ENCODE assay signal across 27 mouse cellular contexts in the genomic region with DNA sequence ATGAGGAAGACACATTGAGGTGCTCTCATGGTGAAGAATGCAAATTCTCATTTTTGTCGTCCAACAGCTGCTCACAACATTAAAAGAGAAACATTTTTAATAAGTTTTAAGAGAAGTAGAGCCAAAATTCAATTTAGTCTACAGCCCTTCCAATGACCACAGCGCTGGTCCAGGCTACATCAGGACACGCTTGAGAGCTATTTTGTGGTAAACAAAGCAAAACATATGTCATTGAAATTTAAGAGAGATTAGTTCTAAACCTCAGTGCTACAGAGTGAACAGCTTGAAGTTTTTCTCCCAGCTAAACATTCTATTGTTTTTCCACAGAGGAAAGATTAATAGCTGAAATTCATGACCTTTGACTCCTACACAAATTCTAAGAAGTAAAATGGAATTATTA.
DNase-seq lines count a peak whose midpoint lies in the region; ATAC-seq and TF ChIP-seq lines count a peak whose summit lies in the region.
"Had no signal": no experiment of that assay in that cellular context is flagged by ENCODE, and none has a peak within 500 bp of the region (broad histone marks: within the 10 kb centered on the region; RNA-seq: fewer than 3 reads in every experiment).

No protein-coding gene starts in this region.

- TF ChIP-seq CTCF in kidney, postnatal 0 days (IDR thresholded peaks at IDR 0.05; ENCODE audit: low read depth): no peak

- no peaks in the 10 kb centered on the region for H3K36me3 ChIP-seq in kidney, postnatal 0 days (ENCODE audit: insufficient read depth, low read length)
- no peaks in the 10 kb centered on the region for H3K36me3 ChIP-seq in kidney, embryonic 16.5 days (ENCODE audit: insufficient read depth, low read length)
- no peaks in the 10 kb centered on the region for H3K36me3 ChIP-seq in kidney, embryonic 14.5 days (ENCODE audit: control insufficient read depth, insufficient read depth, low read length)
- H3K36me3 ChIP-seq in lung, embryonic 16.5 days (ENCODE audit: control insufficient read depth, insufficient read depth, low read length): no peaks in the 10 kb centered on the region
- H3K36me3 ChIP-seq in intestine, embryonic 16.5 days (ENCODE audit: control insufficient read depth, insufficient read depth, low read length): no peaks in the 10 kb centered on the region
- H3K36me3 ChIP-seq: forebrain, embryonic 10.5 days; G1E; heart, embryonic 10.5 days; heart, embryonic 13.5 days; hindbrain, embryonic 12.5 days had no signal

- H3K27me3 ChIP-seq in kidney, postnatal 0 days (ENCODE audit: insufficient read depth, low read length): no peaks in the 10 kb centered on the region
- no peaks in the 10 kb centered on the region for H3K27me3 ChIP-seq in kidney, embryonic 16.5 days (ENCODE audit: insufficient read depth, low read length)
- H3K27me3 ChIP-seq in kidney, embryonic 14.5 days (ENCODE audit: control insufficient read depth, insufficient read depth, low read length): no peaks in the 10 kb centered on the region
- no peaks in the 10 kb centered on the region for H3K27me3 ChIP-seq in lung, embryonic 16.5 days (ENCODE audit: control insufficient read depth, insufficient read depth, low read depth, low read length)
- H3K27me3 ChIP-seq in intestine, embryonic 16.5 days (replicated peaks; ENCODE audit: control insufficient read depth, insufficient read depth, low read length): no peaks in the 10 kb centered on the region
- H3K27me3 ChIP-seq: CH12.LX; forebrain, embryonic 13.5 days; heart, embryonic 13.5 days; hindbrain, embryonic 12.5 days; Patski had no signal

- no peak overlapping the region for H3K27ac ChIP-seq in kidney, postnatal 0 days
- no peak overlapping the region for H3K27ac ChIP-seq in kidney, embryonic 16.5 days (ENCODE audit: low read length)
- H3K27ac ChIP-seq in kidney, embryonic 14.5 days (ENCODE audit: low read depth, low read length): no peak overlapping the region
- H3K27ac ChIP-seq in lung, embryonic 16.5 days (ENCODE audit: low read length): peak overlapping the region; percentile 39; the same call in 1 of the 2 replicates
- no peak overlapping the region for H3K27ac ChIP-seq in intestine, embryonic 16.5 days (ENCODE audit: low read length)
- H3K27ac ChIP-seq: forebrain, embryonic 10.5 days; forebrain, embryonic 13.5 days; heart, adult 2 months; heart, embryonic 10.5 days; heart, embryonic 13.5 days; hindbrain, embryonic 12.5 days had no signal

- no peak for ATAC-seq in kidney, postnatal 0 days (replicated peaks; ENCODE audit: low FRiP score, low read depth)
- no peak for ATAC-seq in kidney, embryonic 16.5 days (ENCODE audit: low FRiP score, low TSS enrichment)
- no peak for ATAC-seq in kidney, embryonic 14.5 days (ENCODE audit: low FRiP score, low TSS enrichment)
- ATAC-seq in lung, embryonic 16.5 days (ENCODE audit: low read depth): peak; percentile 75
- peak; percentile 44 for ATAC-seq in intestine, embryonic 16.5 days
- ATAC-seq: forebrain, embryonic 13.5 days; forebrain, embryonic 16.5 days; Patski had no signal

- DNase-seq in kidney, postnatal 0 days (ENCODE audit: low spot score): peak; percentile 74
- peak; percentile 1 to 7 for DNase-seq in kidney, postnatal 4 days
- no peak for DNase-seq in lung, postnatal 36 days
- no peak for DNase-seq in yolk sac, embryonic 10.5 days (ENCODE audit: low spot score)
- DNase-seq: adrenal gland, postnatal 10 days; adrenal gland, postnatal 36 days; B cell, adult 2 months; cerebellum, adult 18-20 months; cerebellum, adult 9-10 months; cerebellum, postnatal 14 days; gastrocnemius, postnatal 10 days; gastrocnemius, postnatal 36 days; heart, adult 2 months; heart, postnatal 14 days had no signal

- no peak overlapping the region for H3K9ac ChIP-seq in kidney, postnatal 0 days (ENCODE audit: low read depth, low read length)
- no peak overlapping the region for H3K9ac ChIP-seq in kidney, embryonic 16.5 days (replicated peaks; ENCODE audit: low read length)
- no peak overlapping the region for H3K9ac ChIP-seq in kidney, embryonic 14.5 days (ENCODE audit: low read depth, low read length)
- H3K9ac ChIP-seq in lung, embryonic 16.5 days (ENCODE audit: low read length): no peak overlapping the region
- no peak overlapping the region for H3K9ac ChIP-seq in intestine, embryonic 16.5 days (ENCODE audit: low read depth, low read length)
- H3K9ac ChIP-seq: forebrain, embryonic 13.5 days; heart, embryonic 13.5 days; hindbrain, embryonic 12.5 days had no signal

- H3K4me2 ChIP-seq in kidney, postnatal 0 days (ENCODE audit: low read length): no peak overlapping the region
- no peak overlapping the region for H3K4me2 ChIP-seq in kidney, embryonic 16.5 days (replicated peaks; ENCODE audit: low read depth, low read length)
- H3K4me2 ChIP-seq in kidney, embryonic 14.5 days (replicated peaks; ENCODE audit: low read depth, low read length): no peak overlapping the region
- no peak overlapping the region for H3K4me2 ChIP-seq in lung, embryonic 16.5 days (ENCODE audit: low read depth, low read length)
- H3K4me2 ChIP-seq in intestine, embryonic 16.5 days (ENCODE audit: low read depth, low read length): no peak overlapping the region
- H3K4me2 ChIP-seq: forebrain, embryonic 13.5 days; heart, embryonic 13.5 days; hindbrain, embryonic 12.5 days had no signal

- H3K9me3 ChIP-seq in kidney, postnatal 0 days (replicated peaks; ENCODE audit: low read length): no peaks in the 10 kb centered on the region
- no peaks in the 10 kb centered on the region for H3K9me3 ChIP-seq in kidney, embryonic 16.5 days (ENCODE audit: low read length)
- H3K9me3 ChIP-seq in kidney, embryonic 14.5 days (ENCODE audit: control insufficient read depth, low read length): no peaks in the 10 kb centered on the region
- no peaks in the 10 kb centered on the region for H3K9me3 ChIP-seq in lung, embryonic 16.5 days (ENCODE audit: control insufficient read depth, low read length)
- no peaks in the 10 kb centered on the region for H3K9me3 ChIP-seq in intestine, embryonic 16.5 days (ENCODE audit: control insufficient read depth, low read length)
- H3K9me3 ChIP-seq: forebrain, embryonic 10.5 days; forebrain, embryonic 13.5 days; G1E; heart, embryonic 10.5 days; heart, embryonic 13.5 days; hindbrain, embryonic 12.5 days had no signal

- no peaks in the 10 kb centered on the region for H3K4me1 ChIP-seq in kidney, postnatal 0 days (replicated peaks; ENCODE audit: insufficient read depth, low read length)
- H3K4me1 ChIP-seq in kidney, embryonic 16.5 days (ENCODE audit: insufficient read depth, low read length): no peaks in the 10 kb centered on the region
- no peaks in the 10 kb centered on the region for H3K4me1 ChIP-seq in kidney, embryonic 14.5 days (ENCODE audit: control insufficient read depth, insufficient read depth, low read length)
- H3K4me1 ChIP-seq in lung, embryonic 16.5 days (replicated peaks; ENCODE audit: control insufficient read depth, insufficient read depth, low read length): no peaks in the 10 kb centered on the region
- H3K4me1 ChIP-seq in intestine, embryonic 16.5 days (ENCODE audit: control insufficient read depth, insufficient read depth, low read length): no peaks in the 10 kb centered on the region
- H3K4me1 ChIP-seq: forebrain, embryonic 10.5 days; forebrain, embryonic 13.5 days; heart, embryonic 10.5 days; heart, embryonic 13.5 days; hindbrain, embryonic 12.5 days had no signal

- WGBS in kidney, postnatal 0 days: 57% methylated on average over 3 of the region's 3 CpGs
- WGBS in kidney, embryonic 16.5 days: 50% methylated on average over 3 of the region's 3 CpGs
- 50% methylated on average over 3 of the region's 3 CpGs for WGBS in kidney, embryonic 14.5 days
- 30% methylated on average over 3 of the region's 3 CpGs for WGBS in lung, embryonic 16.5 days
- WGBS in intestine, embryonic 16.5 days: 55% methylated on average over 3 of the region's 3 CpGs

- H3K4me3 ChIP-seq in kidney, postnatal 0 days (replicated peaks; ENCODE audit: low read depth, low read length): no peak overlapping the region
- H3K4me3 ChIP-seq in kidney, embryonic 16.5 days (ENCODE audit: low read length): no peak overlapping the region
- H3K4me3 ChIP-seq in kidney, embryonic 14.5 days (ENCODE audit: low read length): no peak overlapping the region
- no peak overlapping the region for H3K4me3 ChIP-seq in lung, embryonic 16.5 days (ENCODE audit: low read length)
- H3K4me3 ChIP-seq in intestine, embryonic 16.5 days (ENCODE audit: low read length): no peak overlapping the region
- H3K4me3 ChIP-seq: forebrain, embryonic 10.5 days; forebrain, embryonic 13.5 days; heart, adult 2 months; heart, embryonic 10.5 days; heart, embryonic 13.5 days; hindbrain, embryonic 12.5 days had no signal

Comparison
In these comparisons a context has a peak if more than half of its experiments do, and no peak if none do; other contexts are left out.
1. ATAC-seq: peak in lung, embryonic 16.5 days (single experiment) and intestine, embryonic 16.5 days (single experiment); none in kidney, postnatal 0 days (single experiment), kidney, embryonic 16.5 days (single experiment) and kidney, embryonic 14.5 days (single experiment).
2. DNase-seq: peak in kidney, postnatal 0 days (single experiment) and kidney, postnatal 4 days (2 of 2); none in lung, postnatal 36 days (single experiment) and yolk sac, embryonic 10.5 days (single experiment).